Mouse (Mus musculus) G1E-ER4 (cell line): ENCODE measurements around the gene Vmn1r197. TPM values are rescaled to one million over a fixed set of nuclear protein-coding genes. Genes with fewer than 3 reads are reported as not detected.

Experiments used
- GATA1 ChIP-seq: IDR thresholded peaks from one replicate; pipeline ENCODE4 v1.8.0; 2012; ENCODE audit warnings: low read length, inconsistent platforms
- polyA plus RNA-seq: library from polyadenylated mRNA; stranded (reverse); fragments of >175 nt; gene quantifications from 2 replicates; pipeline ENCODE4 v1.2.3, GENCODE M21; 2012

Gene Vmn1r197
- not detected in 2 replicates for polyA plus RNA-seq

GRCm38 (mm10) chr13:22324289-22324688, at the start of gene Vmn1r197:
Gene Vmn1r197 (plus strand): TSS chr13:22324589.
- TF ChIP-seq GATA1 = no peak

GRCm38 (mm10) chr13:22284578-22284977, 39.8 kb upstream of the Vmn1r197 start:
- no peak for TF ChIP-seq GATA1

GRCm38 (mm10) chr13:22289620-22290019, 34.8 kb upstream of the Vmn1r197 start, which contains the start of gene Vmn1r196:
Gene Vmn1r196 (plus strand): TSS chr13:22289920.
- no peak for TF ChIP-seq GATA1

- TF ChIP-seq GATA1 = no peak
Observed at GRCm38 (mm10) chr13:22315361-22315760, 9.0 kb upstream of the Vmn1r197 start.

GRCm38 (mm10) chr13:22317366-22317765, 7.0 kb upstream of the Vmn1r197 start:
- TF ChIP-seq GATA1 = no peak

- TF ChIP-seq GATA1 = no peak
Observed at GRCm38 (mm10) chr13:22320091-22320490, 4.3 kb upstream of the Vmn1r197 start.

GRCm38 (mm10) chr13:22333269-22333668, 8.9 kb downstream of the Vmn1r197 start:
- TF ChIP-seq GATA1 = no peak

GRCm38 (mm10) chr13:22335565-22335964, 11.2 kb downstream of the Vmn1r197 start:
- no peak for TF ChIP-seq GATA1

- TF ChIP-seq GATA1 = no peak
Observed at GRCm38 (mm10) chr13:22350064-22350463, 25.7 kb downstream of the Vmn1r197 start, which contains the start of gene Vmn1r198. Gene Vmn1r198 (plus strand): TSS chr13:22350364.

- no peak for TF ChIP-seq GATA1
Observed at GRCm38 (mm10) chr13:22350813-22351212, 26.4 kb downstream of the Vmn1r197 start.

GRCm38 (mm10) chr13:22379518-22379917, 55.1 kb downstream of the Vmn1r197 start, which contains the start of gene Vmn1r199:
Gene Vmn1r199 (plus strand): TSS chr13:22379818.
- TF ChIP-seq GATA1 = no peak

Other genes starting within 250 kb of the Vmn1r197 start
- not detected in 2 replicates for gene Vmn1r188, start 240.1 kb upstream of the Vmn1r197 start, polyA plus RNA-seq
- not detected in 2 replicates for gene Vmn1r189, start 218.8 kb upstream of the Vmn1r197 start, polyA plus RNA-seq
- gene Vmn1r191, start 140.6 kb upstream of the Vmn1r197 start, polyA plus RNA-seq = not detected in 2 replicates
- gene Vmn1r192, start 133.4 kb upstream of the Vmn1r197 start, polyA plus RNA-seq = not detected in 2 replicates
- gene Vmn1r193, start 101.4 kb upstream of the Vmn1r197 start, polyA plus RNA-seq = not detected in 2 replicates
- not detected in 2 replicates for gene Vmn1r194, start 80.4 kb upstream of the Vmn1r197 start, polyA plus RNA-seq
- gene Vmn1r195, start 54.1 kb upstream of the Vmn1r197 start, polyA plus RNA-seq = not detected in 2 replicates
- gene Vmn1r196, start 34.7 kb upstream of the Vmn1r197 start, polyA plus RNA-seq = not detected in 2 replicates
- not detected in 2 replicates for gene Vmn1r198, start 25.8 kb downstream of the Vmn1r197 start, polyA plus RNA-seq
- not detected in 2 replicates for gene Vmn1r199, start 55.2 kb downstream of the Vmn1r197 start, polyA plus RNA-seq
- gene Vmn1r200, start 65.8 kb downstream of the Vmn1r197 start, polyA plus RNA-seq = not detected in 2 replicates
- gene Vmn1r201, start 147.3 kb downstream of the Vmn1r197 start, polyA plus RNA-seq = not detected in 2 replicates
- gene Vmn1r202, start 180.8 kb downstream of the Vmn1r197 start, polyA plus RNA-seq = not detected in 2 replicates
- not detected in 2 replicates for gene Vmn1r203, start 193.5 kb downstream of the Vmn1r197 start, polyA plus RNA-seq
- not detected in 2 replicates for gene Vmn1r204, start 228.6 kb downstream of the Vmn1r197 start, polyA plus RNA-seq